Mouse (Mus musculus) adrenal gland, adult (tissue): ENCODE data around the gene Timp2.

ENCODE experiments used
- DNase-seq, 2 experiments: peaks; one replicate each; pipeline ENCODE4 v3.0.0; 2022 to 2023; ENCODE audit warnings: low spot score in 1 of 2; ENCODE audit not compliant: inconsistent age in 2 of 2

Timp2 gene

GRCm38 (mm10) chr11:118371876-118372275 is 16.3 kb upstream of the Timp2 start:
- DNase-seq, result peak in 1 of 2 experiments; percentile 2

- peak in 1 of 2 experiments; percentile 2 for DNase-seq
Measured at GRCm38 (mm10) chr11:118369657-118370056, 14.1 kb upstream of the Timp2 start.

GRCm38 (mm10) chr11:118369251-118369650 is 13.7 kb upstream of the Timp2 start:
- DNase-seq, result peak in 1 of 2 experiments; percentile 2

- peak in 1 of 2 experiments; percentile 38 for DNase-seq
Measured at GRCm38 (mm10) chr11:118368330-118368729, 12.8 kb upstream of the Timp2 start.

- no peak for DNase-seq
Measured at GRCm38 (mm10) chr11:118366559-118366958, 11.0 kb upstream of the Timp2 start.

- DNase-seq, result peak; percentile 26 to 57
Measured at GRCm38 (mm10) chr11:118366108-118366507, 10.6 kb upstream of the Timp2 start.

- peak; percentile 59 to 77 for DNase-seq
Measured at GRCm38 (mm10) chr11:118365171-118365570, 9.6 kb upstream of the Timp2 start.

- DNase-seq, result peak in 1 of 2 experiments; percentile 8
Measured at GRCm38 (mm10) chr11:118364021-118364420, 8.5 kb upstream of the Timp2 start.

- DNase-seq, result peak; percentile 53 to 73
Measured at GRCm38 (mm10) chr11:118362971-118363518, 7.5 kb upstream of the Timp2 start.

- DNase-seq, result peak in 1 of 2 experiments; percentile 12
Measured at GRCm38 (mm10) chr11:118362501-118362900, 7.0 kb upstream of the Timp2 start.

- DNase-seq, result no peak
Measured at GRCm38 (mm10) chr11:118360907-118361341, 5.4 kb upstream of the Timp2 start.

GRCm38 (mm10) chr11:118360491-118360890 is 5.0 kb upstream of the Timp2 start:
- no peak for DNase-seq

GRCm38 (mm10) chr11:118355205-118355604 is 335 bp downstream of the Timp2 start:
- peak; percentile 90 to 93 for DNase-seq

GRCm38 (mm10) chr11:118354636-118355191 is 826 bp downstream of the Timp2 start:
- peak in 1 of 2 experiments; percentile 50 for DNase-seq

GRCm38 (mm10) chr11:118349494-118349893 is 6.0 kb downstream of the Timp2 start:
- DNase-seq, result no peak

- peak in 1 of 2 experiments; percentile 56 for DNase-seq
Measured at GRCm38 (mm10) chr11:118348877-118349276, 6.7 kb downstream of the Timp2 start.

GRCm38 (mm10) chr11:118348419-118348818 is 7.1 kb downstream of the Timp2 start:
- no peak for DNase-seq

GRCm38 (mm10) chr11:118347911-118348310 is 7.6 kb downstream of the Timp2 start:
- DNase-seq, result no peak

- DNase-seq, result no peak
Measured at GRCm38 (mm10) chr11:118347391-118347790, 8.1 kb downstream of the Timp2 start.

GRCm38 (mm10) chr11:118346395-118347096 is 9.0 kb downstream of the Timp2 start:
- DNase-seq, result no peak

GRCm38 (mm10) chr11:118345693-118346092 is 9.8 kb downstream of the Timp2 start:
- no peak for DNase-seq

- DNase-seq, result no peak
Measured at GRCm38 (mm10) chr11:118343629-118344028, 11.9 kb downstream of the Timp2 start.
